ENCODE assay signal across 8 mouse cellular contexts in genomic region chr11:43425824-43426413, GRCm38 (mm10). TPM values are rescaled to one million over a fixed set of nuclear protein-coding genes. Genes with fewer than 3 reads are reported as not detected.
A peak's percentile ranks its signal among the peaks of the same experiment; 100 is the strongest.
DNase-seq lines count a peak whose midpoint lies in the region; ATAC-seq and TF ChIP-seq lines count a peak whose summit lies in the region.

Pttg1 (minus strand) TSS chr11:43426251.

- peak within 1 kb of the TSS; percentile 67 for H3K9ac ChIP-seq in lung, postnatal 0 days (replicated peaks; ENCODE audit: low read depth)

- WGBS in lung, postnatal 0 days = 5% methylated on average over 27 of the region's 27 CpGs

- TF ChIP-seq EP300 in lung, postnatal 0 days (IDR thresholded peaks at IDR 0.05) = no peak

- H3K4me3 ChIP-seq in lung, postnatal 0 days (ENCODE audit: low read depth, low read length) = peak within 1 kb of the TSS; percentile 62

- peaks cover 6% of the 10 kb centered on the region; the same call in 1 of the 2 replicates for H3K4me1 ChIP-seq in lung, postnatal 0 days (ENCODE audit: insufficient read depth, low read depth, low read length)

- peak within 1 kb of the TSS; percentile 67 for H3K27ac ChIP-seq in lung, postnatal 0 days (ENCODE audit: low read length)

- H3K27me3 ChIP-seq in lung, postnatal 0 days (replicated peaks; ENCODE audit: insufficient read depth, low read length) = no peaks in the 10 kb centered on the region

- peaks cover 6% of the 10 kb centered on the region; the same call in 1 of the 2 replicates for H3K36me3 ChIP-seq in lung, postnatal 0 days (ENCODE audit: insufficient read depth, low read length)

- H3K9me3 ChIP-seq in lung, postnatal 0 days (ENCODE audit: low read length) = no peaks in the 10 kb centered on the region

- peak within 1 kb of the TSS; percentile 56 for H3K4me2 ChIP-seq in lung, postnatal 0 days (replicated peaks; ENCODE audit: low read depth, low read length)

- TF ChIP-seq CTCF in lung, postnatal 0 days (IDR thresholded peaks at IDR 0.05) = no peak

- DNase-seq in MEL-GATA-1-ER (ENCODE audit: extremely low read depth, low read depth) = peak; percentile 87
- peak; percentile 59 for DNase-seq in cerebellum, adult 8-10 months
- DNase-seq in forelimb bud, embryonic 11.5 days (ENCODE audit: low read depth, low spot score) = peak; percentile 88
- peak; percentile 37 for DNase-seq in layer of hippocampus, adult 9-10 months (ENCODE audit: low spot score)
- DNase-seq in lung, postnatal 0 days (ENCODE audit: low spot score) = peak; percentile 97
- DNase-seq in ovary, postnatal 14 days (ENCODE audit: low spot score) = peak; percentile 45
- peak; percentile 87 for DNase-seq in thymus, postnatal 14 days

- peak; percentile 100 for ATAC-seq in hematopoietic stem cell, adult 5-6 weeks (replicated peaks in 1 of 2; ENCODE audit: insufficient read depth in 1 of 2, low FRiP score in 2 of 2, low TSS enrichment in 1 of 2, low read depth in 1 of 2, poor library complexity in 2 of 2, severe bottlenecking in 2 of 2)
- peak; percentile 98 for ATAC-seq in lung, postnatal 0 days

RNA-seq across cellular contexts. Expression of gene Pttg1, which starts in this region (rescaled TPM):
- 53.9 and 68.8 TPM in 2 replicates for total RNA-seq in hematopoietic stem cell, adult 5-6 weeks (2017)
- 124 and 130 TPM in 2 replicates for polyA plus RNA-seq in lung, postnatal 0 days (2015; fragmentation: Nextera tagmentation; extraction: Ambion mirVana)

Comparison
In these comparisons a context has a peak if more than half of its experiments do, and no peak if none do; other contexts are left out.
1. Peak in every context shown above with its lines: DNase-seq, ATAC-seq, H3K4me3 ChIP-seq and H3K27ac ChIP-seq.
2. DNase-seq: peak in every context shown above with its lines; median percentile 97 in lung, postnatal 0 days; 88 in forelimb bud, embryonic 11.5 days; 87 in MEL-GATA-1-ER; 87 in thymus, postnatal 14 days; 59 in cerebellum, adult 8-10 months; 45 in ovary, postnatal 14 days; 37 in layer of hippocampus, adult 9-10 months.